Mouse (Mus musculus) midbrain, embryonic 15.5 days (tissue): ENCODE measurements around the gene Dhh. TPM values are rescaled to one million over a fixed set of nuclear protein-coding genes. Genes with fewer than 3 reads are reported as not detected.

Experiments
- ATAC-seq: fragments of 200-750 bp; cut with Nextera tagmentation; replicated peaks from 2 replicates; pipeline ENCODE4 v1.8.0; 2017; ENCODE audit warnings: moderate TSS enrichment
- H3K27ac ChIP-seq: fragments of 300-500 bp; sonication (generic); 2 replicates; pipeline ENCODE4 v1.5.1; 2015; ENCODE audit warnings: mild to moderate bottlenecking, inconsistent platforms
- H3K27me3 ChIP-seq: fragments of 300-500 bp; sonication (generic); replicated peaks from 2 replicates; pipeline ENCODE4 v1.6.1; 2015; ENCODE audit warnings: inconsistent platforms
- H3K36me3 ChIP-seq: fragments of 300-500 bp; sonication (generic); replicated peaks from 2 replicates; pipeline ENCODE4 v1.6.1; 2015; ENCODE audit warnings: inconsistent platforms
- H3K4me1 ChIP-seq: fragments of 300-500 bp; sonication (generic); 2 replicates; pipeline ENCODE4 v1.6.1; 2015; ENCODE audit warnings: inconsistent platforms
- H3K4me2 ChIP-seq: fragments of 300-500 bp; sonication (generic); 2 replicates; pipeline ENCODE4 v1.6.1; 2015; ENCODE audit warnings: inconsistent platforms, mild to moderate bottlenecking, moderate library complexity
- H3K4me3 ChIP-seq: fragments of 300-500 bp; sonication (generic); 2 replicates; pipeline ENCODE4 v1.5.1; 2015; ENCODE audit warnings: mild to moderate bottlenecking, inconsistent platforms
- H3K9ac ChIP-seq: fragments of 300-500 bp; sonication (generic); 2 replicates; pipeline ENCODE4 v1.6.1; 2015; ENCODE audit warnings: mild to moderate bottlenecking, inconsistent platforms
- H3K9me3 ChIP-seq: fragments of 300-500 bp; sonication (generic); 2 replicates; pipeline ENCODE4 v1.6.1; 2016; ENCODE audit warnings: inconsistent platforms
- WGBS: fragments of 180-500 bp; shearing (Covaris S2); methylation state at CpG from one replicate; pipeline ENCODE4 v1.1.7; 2015; ENCODE audit warnings: mixed read lengths; 5-methylcytosine and 5-hydroxymethylcytosine counted together
- polyA plus RNA-seq: library from polyadenylated mRNA; unstranded; fragments of >200 nt; fragmentation: Nextera tagmentation; extraction: Ambion mirVana; gene quantifications from 2 replicates; pipeline ENCODE4 v1.2.1, GENCODE M21; 2015

The Dhh gene
- polyA plus RNA-seq, 1 experiment from 2014 or later = 0.35 TPM

DNA sequence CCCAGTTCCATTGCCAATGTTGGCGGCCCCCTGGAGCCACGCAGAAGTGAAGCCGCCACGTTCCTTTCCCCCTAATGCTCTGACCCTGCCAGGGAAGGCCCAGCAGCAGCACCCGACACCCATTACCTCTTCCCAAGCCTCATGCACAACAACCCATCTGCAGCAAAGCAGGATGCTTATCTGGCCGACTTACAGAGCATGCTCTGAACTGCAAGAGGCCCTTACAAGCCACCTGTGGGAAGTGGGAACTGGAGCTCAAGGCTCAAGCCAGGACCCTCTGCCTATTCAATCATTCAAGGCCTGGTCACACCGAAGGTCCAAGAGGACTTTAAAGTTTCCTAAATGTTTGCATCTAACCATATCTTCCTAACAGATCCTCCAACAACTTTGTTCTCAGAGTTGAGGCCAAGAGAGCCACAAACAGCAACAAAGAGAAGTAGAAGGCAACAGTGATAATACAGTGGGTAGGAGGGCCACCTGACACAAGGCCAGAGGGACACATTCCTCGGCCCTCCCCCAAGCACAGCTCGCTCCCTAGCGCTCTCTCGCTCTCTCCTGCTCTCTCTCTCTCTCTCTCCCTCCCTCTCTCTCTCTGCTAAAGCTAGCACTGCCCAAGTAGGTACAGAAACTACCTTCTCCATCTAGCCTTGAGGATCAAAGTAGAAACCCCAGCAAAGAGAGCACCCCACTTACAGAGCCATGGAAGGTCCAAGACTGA is 29.8 kb downstream of the Dhh start:
- no peaks in the 10 kb centered on the region for H3K27me3 ChIP-seq
- H3K4me3 ChIP-seq = peak overlapping the region; percentile 96
- no peaks in the 10 kb centered on the region for H3K9me3 ChIP-seq
- peak overlapping the region; percentile 99 for H3K4me2 ChIP-seq
- H3K27ac ChIP-seq = no peak overlapping the region
- WGBS = 26% methylated on average over 11 of the region's 11 CpGs
- peaks cover 24% of the 10 kb centered on the region for H3K36me3 ChIP-seq
- peak overlapping the region; percentile 93 for H3K9ac ChIP-seq
- H3K4me1 ChIP-seq = peaks cover 53% of the 10 kb centered on the region
- ATAC-seq = no peak

DNA sequence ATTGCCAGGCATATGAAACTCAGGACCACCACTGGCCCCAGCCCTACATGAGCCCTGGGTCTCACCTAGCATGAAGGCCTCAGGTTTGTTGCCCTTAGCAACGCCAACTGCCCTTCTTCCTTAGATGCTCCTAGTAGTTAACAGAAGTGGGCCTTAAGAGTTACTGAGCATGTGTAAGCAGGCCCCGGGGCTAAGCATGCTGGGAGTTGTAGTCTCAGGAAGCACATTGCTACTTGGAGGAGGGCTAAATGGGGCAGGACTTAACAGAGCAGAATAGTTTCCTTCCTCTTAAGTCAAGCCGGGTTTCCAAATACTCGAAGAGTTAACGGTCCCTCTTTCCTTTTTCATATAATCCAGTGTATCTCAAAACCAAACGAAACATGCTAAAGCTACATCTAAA is 31.0 kb downstream of the Dhh start:
- Histone ChIP-seq H3K27me3 (no peaks in the 10 kb centered on the region), H3K9me3 (no peaks in the 10 kb centered on the region), H3K36me3 (peaks cover 35% of the 10 kb centered on the region), H3K9ac (no peak overlapping the region), H3K4me1 (peaks cover 42% of the 10 kb centered on the region), H3K4me2 (peak overlapping the region; percentile 99), H3K27ac (no peak overlapping the region), H3K4me3 (peak overlapping the region; percentile 96)
- no peak for ATAC-seq
- WGBS = 67% methylated on average over 6 of the region's 6 CpGs

DNA sequence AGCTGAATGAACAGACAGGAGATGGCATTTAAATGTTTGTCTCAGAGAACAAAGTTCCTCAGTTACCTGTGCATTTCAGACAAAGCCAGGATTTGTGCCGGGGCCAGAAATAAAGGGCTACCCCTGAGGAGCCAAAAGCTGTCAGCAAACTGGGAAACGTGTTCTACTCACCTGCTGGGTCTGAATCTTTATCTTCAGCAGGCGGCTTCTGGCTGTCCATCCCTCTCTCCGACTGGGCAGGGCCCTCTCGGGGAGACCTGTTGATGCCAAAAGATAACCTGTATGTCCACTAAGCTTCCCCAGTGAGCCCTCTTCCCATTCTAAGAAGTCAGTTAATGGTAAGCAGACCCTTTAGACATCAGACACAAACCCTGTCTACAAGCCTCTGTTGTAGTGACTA is 31.8 kb downstream of the Dhh start:
- Histone ChIP-seq H3K4me1 (peaks cover 42% of the 10 kb centered on the region), H3K9me3 (no peaks in the 10 kb centered on the region), H3K27ac (no peak overlapping the region), H3K36me3 (peaks cover 44% of the 10 kb centered on the region), H3K4me3 (no peak overlapping the region), H3K4me2 (no peak overlapping the region), H3K9ac (no peak overlapping the region), H3K27me3 (no peaks in the 10 kb centered on the region)
- ATAC-seq = no peak
- 85% methylated on average over 5 of the region's 5 CpGs for WGBS

DNA sequence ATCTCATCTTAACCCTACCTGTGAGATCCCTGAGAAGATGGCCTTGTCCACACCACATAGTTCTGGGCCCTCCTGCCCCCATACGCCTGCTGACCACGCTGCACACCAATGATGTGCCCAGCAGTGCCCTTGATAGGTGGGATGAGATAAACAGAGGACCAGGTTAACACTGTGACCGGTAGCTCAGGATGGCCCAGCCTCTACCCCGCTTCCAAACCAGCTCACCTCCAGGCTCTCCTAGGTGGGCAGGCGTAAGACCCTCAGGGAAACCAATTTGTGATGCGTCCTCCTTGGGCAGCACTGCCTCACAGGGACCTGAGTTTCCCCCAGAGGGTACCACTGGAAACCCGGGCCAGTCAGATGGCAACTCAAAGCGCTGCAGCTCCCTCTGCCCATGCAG is 32.6 kb downstream of the Dhh start:
- WGBS = 92% methylated on average over 8 of the region's 8 CpGs
- no peak overlapping the region for H3K27ac ChIP-seq
- H3K36me3 ChIP-seq = peaks cover 51% of the 10 kb centered on the region
- H3K4me2 ChIP-seq = no peak overlapping the region
- H3K4me1 ChIP-seq = peaks cover 42% of the 10 kb centered on the region
- no peak overlapping the region for H3K4me3 ChIP-seq
- no peaks in the 10 kb centered on the region for H3K27me3 ChIP-seq
- no peaks in the 10 kb centered on the region for H3K9me3 ChIP-seq
- no peak for ATAC-seq
- no peak overlapping the region for H3K9ac ChIP-seq

DNA sequence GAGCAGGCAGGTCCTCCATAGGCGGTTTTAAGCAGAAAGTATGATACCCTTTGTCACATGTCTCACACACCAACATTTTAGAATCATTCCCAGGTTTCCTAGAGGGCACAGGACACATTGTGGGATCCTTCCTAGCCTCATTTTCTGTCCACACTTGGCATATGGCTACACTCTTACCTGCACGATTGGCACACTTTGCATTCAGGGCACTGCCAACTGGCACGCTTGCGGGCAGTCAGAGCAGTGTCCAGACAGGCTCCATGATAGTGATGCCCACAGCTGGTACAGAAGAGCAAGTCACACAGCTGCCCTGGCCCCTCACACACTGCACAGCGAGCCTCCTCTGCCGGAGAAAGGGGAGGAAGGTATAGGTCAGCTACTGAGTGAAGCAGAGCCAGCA is 33.4 kb downstream of the Dhh start:
- no peak overlapping the region for H3K4me3 ChIP-seq
- no peak overlapping the region for H3K9ac ChIP-seq
- no peak overlapping the region for H3K27ac ChIP-seq
- no peak for ATAC-seq
- H3K4me2 ChIP-seq = no peak overlapping the region
- peaks cover 59% of the 10 kb centered on the region for H3K36me3 ChIP-seq
- no peaks in the 10 kb centered on the region for H3K27me3 ChIP-seq
- WGBS = 99% methylated on average over 6 of the region's 6 CpGs
- peaks cover 35% of the 10 kb centered on the region for H3K4me1 ChIP-seq
- H3K9me3 ChIP-seq = no peaks in the 10 kb centered on the region

DNA sequence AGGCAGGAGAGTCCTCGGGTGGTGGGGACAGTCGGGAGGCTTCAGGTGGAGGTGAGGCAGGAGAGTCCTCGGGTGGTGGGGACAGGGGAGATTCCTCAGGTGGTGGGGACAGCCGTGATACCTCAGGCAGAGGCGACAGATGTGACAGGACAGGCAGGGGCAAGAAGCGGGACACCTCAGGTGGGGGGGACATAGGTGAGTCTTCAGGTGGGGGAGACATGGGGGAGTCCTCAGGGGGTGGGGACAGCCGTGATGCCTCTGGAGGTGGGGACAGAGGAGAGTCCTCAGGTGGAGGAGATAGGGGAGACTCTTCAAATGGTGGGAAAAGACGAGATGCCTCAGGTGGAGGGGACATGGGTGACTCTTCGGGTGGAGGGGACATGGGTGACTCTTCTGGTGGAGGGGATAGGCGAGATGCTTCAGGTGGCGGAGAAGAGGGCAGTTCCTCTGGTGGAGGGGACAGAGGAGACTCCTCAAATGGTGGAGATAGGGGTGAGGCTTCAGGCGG is 34.8 kb downstream of the Dhh start:
- no peak overlapping the region for H3K27ac ChIP-seq
- no peak for ATAC-seq
- H3K36me3 ChIP-seq = peaks cover 73% of the 10 kb centered on the region
- H3K4me1 ChIP-seq = peaks cover 20% of the 10 kb centered on the region
- no peak overlapping the region for H3K4me2 ChIP-seq
- H3K27me3 ChIP-seq = no peaks in the 10 kb centered on the region
- no peak overlapping the region for H3K9ac ChIP-seq
- no peak overlapping the region for H3K4me3 ChIP-seq
- WGBS = 92% methylated on average over 12 of the region's 12 CpGs
- no peaks in the 10 kb centered on the region for H3K9me3 ChIP-seq

DNA sequence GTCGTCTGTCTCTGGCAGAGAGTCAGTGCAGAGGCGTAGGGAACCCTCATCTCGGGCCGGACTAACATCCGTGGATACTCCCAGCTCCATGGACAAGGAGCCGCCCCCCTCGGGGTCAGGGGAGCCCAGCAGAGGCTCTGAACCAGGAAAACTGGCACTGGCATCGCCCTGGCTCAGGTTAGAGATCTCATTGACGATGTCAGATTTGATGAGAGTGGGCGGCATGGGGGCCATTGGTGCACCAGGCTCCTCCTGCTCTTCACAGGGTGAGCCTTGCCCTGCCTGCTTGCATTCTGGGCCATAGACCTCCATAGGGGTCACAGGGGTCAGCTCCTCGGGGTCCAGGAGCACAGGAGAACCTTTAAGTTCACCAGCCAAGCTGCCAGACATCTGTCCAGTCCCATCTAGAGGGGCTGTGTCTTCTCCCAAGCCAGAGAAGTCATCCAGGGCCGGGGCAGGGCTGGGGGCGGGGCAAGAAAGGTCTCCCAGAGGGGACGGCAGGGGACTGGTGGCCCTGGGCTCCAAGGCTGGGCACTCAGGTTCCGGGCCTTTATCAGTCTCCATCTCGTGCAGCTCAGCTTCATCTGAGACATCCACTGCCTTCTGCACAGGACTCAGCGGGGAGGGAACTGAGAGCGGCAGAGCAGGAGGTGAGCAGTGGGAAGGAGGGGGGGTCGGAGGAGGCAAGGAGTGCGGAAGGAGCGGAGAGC is 36.5 kb downstream of the Dhh start:
- no peaks in the 10 kb centered on the region for H3K27me3 ChIP-seq
- peaks cover 4% of the 10 kb centered on the region for H3K4me1 ChIP-seq
- 87% methylated on average over 21 of the region's 21 CpGs for WGBS
- no peak overlapping the region for H3K4me3 ChIP-seq
- H3K36me3 ChIP-seq = peaks cover 89% of the 10 kb centered on the region
- H3K9ac ChIP-seq = no peak overlapping the region
- no peak for ATAC-seq
- H3K9me3 ChIP-seq = no peaks in the 10 kb centered on the region
- H3K4me2 ChIP-seq = no peak overlapping the region
- H3K27ac ChIP-seq = no peak overlapping the region

DNA sequence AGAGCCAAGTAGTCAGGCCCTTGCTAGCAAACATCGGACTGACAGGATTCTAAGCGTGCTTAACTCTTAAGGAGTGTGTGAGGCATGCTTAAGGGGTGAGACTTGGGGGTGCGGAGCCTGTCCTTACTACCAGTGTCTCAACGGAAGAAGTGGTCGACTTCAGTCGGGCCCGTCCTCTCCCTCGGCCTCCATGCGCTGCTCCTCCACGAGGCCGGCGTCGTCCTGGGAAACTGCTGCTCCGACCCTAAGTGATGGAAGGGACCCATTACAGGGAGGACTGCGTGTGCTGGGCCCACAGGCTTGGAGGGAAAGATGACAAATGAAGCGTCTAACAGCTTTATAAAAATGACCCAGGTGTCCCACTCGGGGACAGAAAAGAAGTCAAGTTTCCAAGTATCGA is 37.4 kb downstream of the Dhh start:
- 98% methylated on average over 18 of the region's 18 CpGs for WGBS
- Histone ChIP-seq H3K4me2 (no peak overlapping the region), H3K9ac (no peak overlapping the region), H3K27ac (no peak overlapping the region), H3K36me3 (peaks cover 96% of the 10 kb centered on the region), H3K4me3 (no peak overlapping the region), H3K9me3 (no peaks in the 10 kb centered on the region), H3K4me1 (no peaks in the 10 kb centered on the region), H3K27me3 (no peaks in the 10 kb centered on the region)
- ATAC-seq = no peak

DNA sequence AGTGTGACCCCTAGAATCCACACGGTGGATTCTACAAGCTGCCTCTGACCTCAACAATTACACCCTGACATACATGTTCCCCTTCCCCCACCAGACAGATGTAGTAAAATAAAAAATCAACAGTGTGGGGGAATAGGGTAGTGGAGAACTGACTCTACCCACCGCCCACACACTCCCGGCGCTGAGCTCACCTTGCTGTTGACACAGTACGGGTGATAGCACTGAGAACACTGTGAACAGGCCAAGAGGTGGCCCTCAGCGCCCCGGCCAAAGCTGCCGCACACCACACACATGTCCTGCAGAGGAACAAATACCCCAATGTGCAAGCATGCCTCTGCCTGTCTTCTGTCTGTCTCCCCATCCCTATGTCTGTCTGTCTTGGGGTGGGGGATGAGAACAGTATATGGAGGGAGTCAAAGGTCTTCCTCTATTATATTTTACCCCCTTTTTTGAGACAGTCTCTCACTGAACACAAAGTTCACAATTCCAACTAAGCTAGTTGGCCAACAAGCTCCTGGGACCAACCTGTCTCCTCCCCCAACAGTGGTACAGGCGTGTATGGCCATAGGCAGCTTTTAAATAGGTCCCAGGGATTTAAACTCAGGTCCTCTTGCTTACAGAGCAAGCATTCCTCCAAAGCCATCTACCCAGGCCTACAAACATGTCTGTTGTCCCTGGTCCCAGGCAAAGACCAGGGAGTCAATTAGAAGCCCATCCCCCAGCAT is 38.9 kb downstream of the Dhh start:
- no peak overlapping the region for H3K27ac ChIP-seq
- no peaks in the 10 kb centered on the region for H3K4me1 ChIP-seq
- H3K4me2 ChIP-seq = no peak overlapping the region
- no peak overlapping the region for H3K9ac ChIP-seq
- ATAC-seq = no peak
- no peaks in the 10 kb centered on the region for H3K27me3 ChIP-seq
- no peak overlapping the region for H3K4me3 ChIP-seq
- 88% methylated on average over 9 of the region's 9 CpGs for WGBS
- H3K9me3 ChIP-seq = no peaks in the 10 kb centered on the region
- H3K36me3 ChIP-seq = peaks cover 96% of the 10 kb centered on the region

DNA sequence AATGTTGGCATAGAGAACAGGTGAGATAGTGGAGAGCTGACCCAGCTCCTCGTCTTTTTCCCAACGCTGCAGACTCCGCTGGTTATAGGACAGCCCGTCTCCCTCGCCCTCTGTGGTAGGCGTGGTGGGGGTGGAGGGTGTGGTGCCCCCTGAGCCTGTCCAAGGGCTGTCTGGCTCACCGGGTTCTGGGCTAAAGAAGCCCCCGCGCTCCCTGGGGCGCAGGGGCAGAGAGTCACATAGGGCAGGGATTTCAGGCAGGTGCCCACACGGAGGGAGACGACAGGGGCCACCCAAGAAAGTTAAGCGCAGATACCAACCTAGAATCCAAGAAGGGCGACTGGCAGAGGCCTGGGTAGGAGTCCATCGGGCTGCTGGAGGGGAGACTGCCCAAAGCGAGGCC is 44.1 kb downstream of the Dhh start:
- H3K27me3 ChIP-seq = no peaks in the 10 kb centered on the region
- no peak overlapping the region for H3K9ac ChIP-seq
- no peak overlapping the region for H3K27ac ChIP-seq
- H3K4me1 ChIP-seq = no peaks in the 10 kb centered on the region
- no peaks in the 10 kb centered on the region for H3K9me3 ChIP-seq
- WGBS = 93% methylated on average over 16 of the region's 16 CpGs
- no peak overlapping the region for H3K4me3 ChIP-seq
- no peak overlapping the region for H3K4me2 ChIP-seq
- ATAC-seq = no peak
- peaks cover 96% of the 10 kb centered on the region for H3K36me3 ChIP-seq

DNA sequence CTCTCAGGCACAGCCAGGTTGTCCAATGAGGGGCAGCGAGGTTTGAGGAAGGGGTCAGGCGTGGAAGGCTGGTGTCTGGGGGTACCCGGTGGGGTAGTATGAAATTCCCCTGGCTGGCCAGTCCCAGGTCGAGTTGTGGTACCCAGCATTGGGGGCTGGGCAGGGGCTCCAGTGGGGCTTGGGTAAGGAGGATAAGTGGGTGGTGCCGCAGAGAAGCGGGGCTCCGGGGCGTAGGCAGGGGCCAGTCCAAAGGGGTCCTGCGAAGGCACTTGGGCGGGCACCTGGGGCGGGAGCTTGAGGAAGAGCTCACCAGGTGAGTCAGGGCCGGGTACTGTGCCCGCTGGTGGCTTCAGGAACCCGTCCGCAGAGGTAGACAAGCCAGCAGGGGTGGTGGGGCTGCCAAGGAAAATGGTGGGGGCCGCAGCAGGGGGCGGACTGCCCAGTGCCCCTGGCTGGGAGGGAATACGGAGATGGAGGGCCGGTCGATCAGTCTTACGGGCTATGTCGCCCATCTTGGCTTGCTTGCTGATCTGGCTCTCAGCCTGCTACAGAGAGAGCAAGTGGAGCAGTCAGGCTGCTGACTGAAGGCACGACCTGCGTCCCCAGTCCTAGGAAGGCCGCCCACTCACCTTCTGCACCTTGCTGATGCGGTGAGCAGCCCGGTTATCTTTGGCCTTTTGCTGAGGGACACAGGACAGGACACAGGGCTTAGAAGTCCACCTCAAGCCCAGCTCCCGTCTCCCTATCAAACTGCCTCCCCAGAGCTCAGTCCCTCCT is 45.0 kb downstream of the Dhh start:
- Histone ChIP-seq H3K27ac (no peak overlapping the region), H3K4me3 (no peak overlapping the region), H3K36me3 (peaks cover 97% of the 10 kb centered on the region), H3K9ac (no peak overlapping the region), H3K4me2 (no peak overlapping the region), H3K27me3 (no peaks in the 10 kb centered on the region), H3K9me3 (no peaks in the 10 kb centered on the region), H3K4me1 (no peaks in the 10 kb centered on the region)
- 93% methylated on average over 28 of the region's 28 CpGs for WGBS
- ATAC-seq = no peak

DNA sequence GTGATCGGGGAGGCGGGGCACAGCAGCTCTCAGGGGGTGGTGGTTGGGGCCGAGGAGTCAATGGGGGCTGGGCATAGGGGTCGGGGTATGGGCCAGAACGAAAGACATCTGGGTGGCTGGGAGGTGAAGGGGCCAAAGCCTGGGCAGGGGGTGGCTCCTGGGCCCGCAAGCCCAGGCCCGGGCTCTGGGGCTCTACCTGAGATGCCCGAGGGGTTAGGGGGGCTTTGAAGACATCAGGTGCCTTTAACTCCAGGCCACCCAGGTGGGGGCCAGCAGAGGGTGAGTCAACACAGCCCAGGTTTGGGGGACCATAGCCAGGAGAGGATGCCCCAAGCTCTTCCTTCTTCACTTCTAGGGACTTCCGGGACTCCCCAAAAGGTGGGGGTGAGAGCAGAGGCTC is 45.6 kb downstream of the Dhh start:
- Histone ChIP-seq H3K4me1 (no peaks in the 10 kb centered on the region), H3K27ac (no peak overlapping the region), H3K27me3 (no peaks in the 10 kb centered on the region), H3K4me3 (no peak overlapping the region), H3K9ac (no peak overlapping the region), H3K9me3 (no peaks in the 10 kb centered on the region), H3K36me3 (peaks cover 96% of the 10 kb centered on the region), H3K4me2 (no peak overlapping the region)
- ATAC-seq = no peak
- WGBS = 91% methylated on average over 9 of the region's 9 CpGs
